Mouse (Mus musculus): ENCODE data around the gene Ces3a. TPM values are rescaled to one million over a fixed set of nuclear protein-coding genes. Genes with fewer than 3 reads are reported as not detected.
A peak's percentile ranks its signal among the peaks of the same experiment; 100 is the strongest.

The Ces3a gene
- polyA plus RNA-seq, 1 experiment from 2014 or later, result 102 TPM

- peak; percentile 57; the same call in 1 of the 2 replicates for TF ChIP-seq EP300 (IDR thresholded peaks at IDR 0.05; ENCODE audit: low read depth)
- TF ChIP-seq CTCF (IDR thresholded peaks at IDR 0.05; ENCODE audit: low read depth), result peak; percentile 36
- Histone ChIP-seq H3K9me3 (ENCODE audit: low read length) (no peaks in the 10 kb centered on the region; the same call in 1 of the 2 replicates), H3K27ac (ENCODE audit: low read depth) (peak overlapping the region; percentile 72), H3K36me3 (replicated peaks; ENCODE audit: insufficient read depth, low read length) (no peaks in the 10 kb centered on the region), H3K9ac (replicated peaks) (no peak overlapping the region), H3K27me3 (ENCODE audit: insufficient read depth, low read length) (no peaks in the 10 kb centered on the region), H3K4me2 (ENCODE audit: low read depth, low read length) (no peak overlapping the region), H3K4me1 (ENCODE audit: insufficient read depth) (no peaks in the 10 kb centered on the region), H3K4me3 (ENCODE audit: low read depth, low read length) (no peak overlapping the region)
- WGBS (ENCODE audit: insufficient replicate concordance), result 60% methylated on average over 3 of the region's 3 CpGs
- DNase-seq (peak; percentile 24), ATAC-seq (peak; percentile 75)
Measured at GRCm38 (mm10) chr8:105104220-105104619, 55.8 kb downstream of the Ces3a start.

Other genes with a start within 250 kb of the Ces3a start
- 0.19 and 0.30 TPM in 2 replicates for gene Ces2b, start 217.0 kb upstream of the Ces3a start, polyA plus RNA-seq (2015; fragmentation: Nextera tagmentation; extraction: Ambion mirVana)
- 1.9 TPM in 2 replicates for gene Ces2c, start 201.5 kb upstream of the Ces3a start, polyA plus RNA-seq (2015; fragmentation: Nextera tagmentation; extraction: Ambion mirVana)
- 13.5 and 14.6 TPM in 2 replicates for gene Ces2e, start 122.3 kb upstream of the Ces3a start, polyA plus RNA-seq (2015; fragmentation: Nextera tagmentation; extraction: Ambion mirVana)
- gene Ces2f, start 101.2 kb upstream of the Ces3a start, polyA plus RNA-seq (2015; fragmentation: Nextera tagmentation; extraction: Ambion mirVana), result not detected in 2 replicates
- 12.0 and 13.1 TPM in 2 replicates for gene Ces2g, start 86.9 kb upstream of the Ces3a start, polyA plus RNA-seq (2015; fragmentation: Nextera tagmentation; extraction: Ambion mirVana)
- not detected in 2 replicates for gene Ces2h, start 47.7 kb upstream of the Ces3a start, polyA plus RNA-seq (2015; fragmentation: Nextera tagmentation; extraction: Ambion mirVana)
- gene Ces3b, start 35.2 kb downstream of the Ces3a start, polyA plus RNA-seq (2015; fragmentation: Nextera tagmentation; extraction: Ambion mirVana), result 0.11 and 0.21 TPM in 2 replicates
- 0.07 TPM in 1 of 2 replicates, not detected in the other for gene Ces4a, start 83.2 kb downstream of the Ces3a start, polyA plus RNA-seq (2015; fragmentation: Nextera tagmentation; extraction: Ambion mirVana)
- gene Cbfb, start 122.1 kb downstream of the Ces3a start, polyA plus RNA-seq (2015; fragmentation: Nextera tagmentation; extraction: Ambion mirVana), result 10.6 and 10.7 TPM in 2 replicates
- gene D230025D16Rik, start 176.5 kb downstream of the Ces3a start, polyA plus RNA-seq (2015; fragmentation: Nextera tagmentation; extraction: Ambion mirVana), result 24.2 and 30.9 TPM in 2 replicates
- 1.6 and 2.0 TPM in 2 replicates for gene B3gnt9, start 206.6 kb downstream of the Ces3a start, polyA plus RNA-seq (2015; fragmentation: Nextera tagmentation; extraction: Ambion mirVana)
- gene Tradd, start 216.0 kb downstream of the Ces3a start, polyA plus RNA-seq (2015; fragmentation: Nextera tagmentation; extraction: Ambion mirVana), result 14.3 and 15.1 TPM in 2 replicates
- 0.95 and 1.2 TPM in 2 replicates for gene Fbxl8, start 216.0 kb downstream of the Ces3a start, polyA plus RNA-seq (2015; fragmentation: Nextera tagmentation; extraction: Ambion mirVana)
- gene Hsf4, start 221.2 kb downstream of the Ces3a start, polyA plus RNA-seq (2015; fragmentation: Nextera tagmentation; extraction: Ambion mirVana), result not detected in 2 replicates
- gene Nol3, start 227.5 kb downstream of the Ces3a start, polyA plus RNA-seq (2015; fragmentation: Nextera tagmentation; extraction: Ambion mirVana), result 0.05 and 0.24 TPM in 2 replicates
- gene 4931428F04Rik, start 241.3 kb downstream of the Ces3a start, polyA plus RNA-seq (2015; fragmentation: Nextera tagmentation; extraction: Ambion mirVana), result 0.38 and 0.65 TPM in 2 replicates
- gene Exoc3l, start 247.5 kb downstream of the Ces3a start, polyA plus RNA-seq (2015; fragmentation: Nextera tagmentation; extraction: Ambion mirVana), result 6.6 and 7.1 TPM in 2 replicates
- gene E2f4, start 249.1 kb downstream of the Ces3a start, polyA plus RNA-seq (2015; fragmentation: Nextera tagmentation; extraction: Ambion mirVana), result 62.9 and 65.7 TPM in 2 replicates